Mouse (Mus musculus) kidney, adult 18-20 months (tissue): ENCODE measurements around the gene Hmgn3.

Experiments
- DNase-seq: peaks from one replicate; pipeline ENCODE4 v3.0.0; 2021

The Hmgn3 gene

DNA sequence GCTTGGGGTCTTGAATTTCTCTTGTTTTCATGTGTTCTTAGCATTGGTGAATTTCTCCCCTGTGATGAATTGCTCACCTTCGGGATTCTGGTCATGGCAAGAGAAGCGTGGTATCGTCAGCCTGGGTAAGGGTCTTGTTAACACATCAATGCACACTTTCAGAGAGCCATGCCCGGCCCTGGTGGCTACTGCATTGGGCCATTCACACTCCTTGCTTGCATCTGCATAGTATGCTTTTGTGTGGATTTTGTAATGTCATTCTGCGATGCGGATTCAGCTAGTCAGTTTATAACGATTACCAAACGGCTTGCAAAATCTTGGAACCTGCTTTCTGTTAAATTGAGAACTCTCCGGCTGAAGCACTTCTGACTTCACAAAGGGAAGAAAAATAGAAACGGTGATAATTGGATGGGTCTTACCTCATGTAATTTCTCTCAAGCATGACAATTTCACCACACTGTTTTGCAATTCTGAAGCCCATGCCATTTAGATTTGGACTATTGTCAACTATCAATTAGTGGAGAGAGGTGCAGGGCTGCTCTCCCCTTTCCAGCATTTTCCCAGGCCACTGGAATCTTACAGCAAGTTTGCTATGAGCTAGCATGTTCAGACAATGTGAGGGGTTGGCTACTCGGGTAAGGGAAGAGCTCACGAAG, 47.7 kb downstream of the Hmgn3 start:
- no peak for DNase-seq

DNA sequence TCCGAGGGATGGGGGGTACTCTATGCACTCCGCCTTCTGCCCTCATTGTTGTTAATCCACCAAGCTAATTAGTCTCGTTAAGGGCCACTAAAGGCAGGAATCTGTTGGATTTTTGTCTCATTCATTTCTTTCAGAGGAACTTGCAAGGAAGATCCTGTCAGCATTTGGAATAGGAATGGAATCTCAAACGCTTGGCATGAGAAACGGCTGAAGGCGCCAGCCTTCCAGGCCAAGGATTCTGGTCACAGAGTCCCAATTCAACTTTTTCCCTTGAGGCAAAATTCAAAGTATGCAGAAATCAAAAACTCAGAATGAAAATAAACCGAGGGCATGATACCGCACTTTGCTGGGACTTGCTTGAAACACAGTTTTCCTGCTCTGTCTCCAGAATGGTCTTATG, 48.7 kb downstream of the Hmgn3 start:
- DNase-seq: no peak

- DNase-seq: no peak
These were observed 51.7 kb downstream of the Hmgn3 start for GRCm38 (mm10) chr9:83094649-83095336.

GRCm38 (mm10) chr9:83083790-83084469, 62.6 kb downstream of the Hmgn3 start:
- DNase-seq: no peak

DNA sequence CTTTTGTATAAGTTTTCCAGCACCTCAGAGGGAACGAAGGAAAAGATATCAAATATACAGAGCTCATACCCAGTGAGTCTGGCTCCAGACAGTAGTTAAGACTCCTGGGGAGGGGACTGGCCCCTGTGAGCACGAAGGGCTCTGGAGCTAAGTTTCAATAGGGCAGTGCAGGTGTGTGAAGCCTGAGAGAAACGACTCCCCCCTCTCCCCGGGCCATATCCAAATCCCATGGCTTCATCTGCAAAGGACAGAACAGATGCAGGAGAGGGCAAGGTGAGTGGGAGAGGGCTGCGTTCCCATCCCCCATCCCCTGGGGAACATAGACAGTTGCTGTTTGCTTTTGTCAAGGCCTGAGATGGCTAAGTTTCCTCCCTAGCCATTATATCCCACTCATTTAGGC, 63.4 kb downstream of the Hmgn3 start:
- DNase-seq: no peak

DNA sequence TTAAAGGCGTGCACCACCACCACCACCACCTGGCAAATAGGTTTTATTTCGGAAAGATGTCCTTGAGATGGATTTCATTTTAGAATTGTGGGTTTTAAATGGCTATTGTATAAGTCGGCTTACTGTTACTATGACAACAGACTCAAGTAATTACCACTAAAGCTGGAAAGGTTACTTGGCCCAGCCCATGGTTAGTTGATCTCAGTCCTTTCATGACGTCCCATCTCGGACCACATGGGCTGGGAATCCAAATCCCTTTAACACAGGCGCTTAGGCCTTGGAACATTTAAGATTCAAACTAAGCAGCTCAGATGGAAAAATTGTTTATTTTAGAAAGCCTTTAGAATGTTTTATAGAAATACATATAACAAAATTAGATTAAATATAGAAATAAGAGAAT, 64.2 kb downstream of the Hmgn3 start:
- no peak for DNase-seq

DNA sequence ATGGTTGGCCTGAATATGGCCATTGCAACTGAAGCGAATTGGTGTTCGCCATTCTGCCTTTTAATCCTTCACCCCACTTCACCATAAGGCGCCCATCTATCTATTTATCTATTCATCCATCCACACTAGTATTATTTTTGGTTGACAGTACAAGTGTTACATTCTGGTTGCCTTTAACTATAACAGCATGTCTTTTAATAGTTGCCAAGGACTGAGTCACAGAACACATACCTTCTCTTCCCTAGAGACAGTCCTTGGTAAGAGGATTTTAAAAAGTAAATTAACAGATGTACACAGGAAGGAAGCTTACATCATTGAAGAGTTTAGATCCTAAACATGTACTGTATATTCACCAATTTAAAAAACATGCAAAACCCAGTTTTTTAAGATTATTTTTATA, 66.8 kb downstream of the Hmgn3 start:
- DNase-seq: no peak

DNA sequence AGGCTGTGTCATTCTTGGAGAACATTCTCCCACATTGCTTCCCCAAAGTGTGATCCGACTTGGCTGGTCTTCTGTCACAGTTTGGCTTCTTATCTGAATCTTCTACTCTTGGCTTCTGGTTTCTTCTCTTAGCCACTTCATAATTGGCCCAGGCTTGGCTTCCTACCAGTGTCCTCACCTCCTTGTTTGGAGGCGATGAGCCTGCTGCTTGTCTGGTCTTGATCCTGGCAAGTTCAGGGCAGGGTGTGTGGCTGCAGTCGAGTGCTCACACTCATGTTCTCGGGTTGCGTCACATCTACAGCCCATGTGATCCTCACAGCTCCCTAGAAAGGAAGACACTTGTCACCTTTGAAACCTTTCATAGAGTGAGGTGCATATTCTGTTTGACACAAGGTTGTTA, 78.2 kb downstream of the Hmgn3 start:
- no peak for DNase-seq

DNA sequence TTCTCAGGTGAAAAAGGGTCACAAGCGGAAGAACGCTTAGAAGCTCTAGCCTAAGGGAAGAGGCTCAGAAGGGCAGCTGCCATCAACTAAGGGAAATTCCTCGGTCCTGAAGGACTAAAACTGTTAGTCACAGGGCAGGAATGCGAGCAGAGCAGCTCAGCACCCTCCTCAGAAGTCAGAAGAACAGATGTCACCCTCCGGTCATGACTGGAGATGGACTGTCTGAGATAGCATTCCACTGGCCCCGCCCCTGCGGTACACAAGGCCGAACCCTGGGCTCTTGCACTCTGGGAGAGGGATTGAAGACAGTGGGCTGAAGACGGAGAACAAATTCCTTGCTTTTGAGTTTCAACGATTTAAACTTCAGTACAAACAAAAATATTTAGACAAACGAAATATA, 85.2 kb downstream of the Hmgn3 start:
- DNase-seq: no peak
